Mouse (Mus musculus) hindbrain, embryonic 13.5 days (tissue): ENCODE measurements around the gene Farp2. TPM values are rescaled to one million over a fixed set of nuclear protein-coding genes. Genes with fewer than 3 reads are reported as not detected.
"Not testable (repeated sequence)": the region's sequence is repeated elsewhere in the genome, so short reads cannot be mapped to it uniquely, and the experiment has no call there.

Experiments
- ATAC-seq: fragments of 200-750 bp; cut with Nextera tagmentation; 2 replicates; pipeline ENCODE4 v1.8.0; 2017; ENCODE audit warnings: moderate TSS enrichment; ENCODE audit not compliant: low FRiP score
- H3K27ac ChIP-seq: fragments of 300-500 bp; sonication (generic); 2 replicates; pipeline ENCODE4 v1.5.1; 2015; ENCODE audit warnings: inconsistent platforms, mild to moderate bottlenecking, moderate library complexity
- H3K27me3 ChIP-seq: fragments of 300-500 bp; sonication (generic); 2 replicates; pipeline ENCODE4 v1.6.1; 2015; ENCODE audit warnings: mild to moderate bottlenecking, inconsistent platforms
- H3K36me3 ChIP-seq: fragments of 300-500 bp; sonication (generic); 2 replicates; pipeline ENCODE4 v1.6.1; 2015; ENCODE audit warnings: mild to moderate bottlenecking, inconsistent platforms
- H3K4me1 ChIP-seq: fragments of 300-500 bp; sonication (generic); replicated peaks from 2 replicates; pipeline ENCODE4 v1.6.1; 2015; ENCODE audit warnings: inconsistent platforms
- H3K4me2 ChIP-seq: fragments of 300-500 bp; sonication (generic); 2 replicates; pipeline ENCODE4 v1.6.1; 2015; ENCODE audit warnings: inconsistent platforms, mild to moderate bottlenecking, moderate library complexity
- H3K4me3 ChIP-seq: fragments of 300-500 bp; sonication (generic); 2 replicates; pipeline ENCODE4 v1.5.1; 2015; ENCODE audit warnings: mild to moderate bottlenecking, inconsistent platforms
- H3K9ac ChIP-seq: fragments of 300-500 bp; sonication (generic); 2 replicates; pipeline ENCODE4 v1.6.1; 2015; ENCODE audit warnings: mild to moderate bottlenecking, inconsistent platforms
- H3K9me3 ChIP-seq: fragments of 300-500 bp; sonication (generic); 2 replicates; pipeline ENCODE4 v1.6.1; 2016; ENCODE audit warnings: inconsistent platforms
- WGBS: fragments of 180-500 bp; shearing (Covaris S2); methylation state at CpG from one replicate; pipeline ENCODE4 v1.1.7; 2015; 5-methylcytosine and 5-hydroxymethylcytosine counted together
- polyA plus RNA-seq: library from polyadenylated mRNA; unstranded; fragments of >200 nt; fragmentation: Nextera tagmentation; extraction: Ambion mirVana; gene quantifications from 2 replicates; pipeline ENCODE4 v1.2.1, GENCODE M21; 2015

The Farp2 gene
- polyA plus RNA-seq, 1 experiment from 2014 or later, result 5.9 TPM

DNA sequence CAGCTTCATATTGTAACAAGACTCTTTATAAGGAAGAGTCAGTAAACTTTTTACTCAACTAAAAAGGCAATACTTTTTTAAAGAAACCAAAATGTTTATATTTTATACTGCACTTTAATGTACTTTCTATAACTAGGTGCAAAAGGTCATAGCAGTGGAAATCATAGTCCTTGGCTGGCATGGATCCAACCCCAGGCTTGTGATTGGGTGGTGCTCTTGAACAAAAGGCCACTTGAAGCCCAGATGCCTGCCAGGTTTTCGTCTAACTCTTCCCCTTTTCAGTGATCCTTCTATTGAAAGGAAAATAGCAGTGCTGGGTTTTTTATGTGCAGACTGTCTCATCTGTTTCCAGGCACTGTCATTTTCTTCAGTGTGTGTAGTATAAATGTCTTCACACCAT is 3.3 kb upstream of the Farp2 start:
- not testable (repeated sequence) for H3K27me3 ChIP-seq, H3K4me3 ChIP-seq, H3K27ac ChIP-seq, ATAC-seq, H3K4me2 ChIP-seq, H3K9ac ChIP-seq, H3K9me3 ChIP-seq
- 38% methylated on average over 1 of the region's 1 CpGs for WGBS
- Histone ChIP-seq H3K36me3 (peaks cover 32% of the 10 kb centered on the region), H3K4me1 (peaks cover 20% of the 10 kb centered on the region)

DNA sequence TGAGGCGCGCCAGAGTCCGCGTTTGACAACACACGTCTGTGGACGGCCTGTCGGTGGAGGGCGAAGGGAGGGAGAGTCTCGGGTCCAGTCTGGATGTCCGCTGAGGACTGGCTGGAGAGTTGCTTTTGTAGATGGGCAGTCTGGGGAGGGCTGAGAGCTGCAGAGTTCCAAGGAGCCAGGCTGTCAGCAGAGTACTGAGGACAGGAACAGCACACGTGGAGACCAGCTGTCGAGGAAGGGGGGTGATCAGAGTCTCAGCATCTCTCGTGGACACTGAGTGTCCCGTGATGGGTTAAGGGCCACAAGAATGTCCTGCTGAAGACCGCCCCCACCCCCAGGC is 442 bp downstream of the Farp2 start:
- H3K4me2 ChIP-seq, result peak overlapping the region; percentile 84
- H3K4me3 ChIP-seq, result peak overlapping the region; percentile 73
- ATAC-seq, result no peak; the same call in 1 of the 2 replicates
- H3K9me3 ChIP-seq, result no peaks in the 10 kb centered on the region
- 2% methylated on average over 15 of the region's 15 CpGs for WGBS
- peak overlapping the region; percentile 90 for H3K9ac ChIP-seq
- peak overlapping the region; percentile 79 for H3K27ac ChIP-seq
- peaks cover 8% of the 10 kb centered on the region; the same call in 1 of the 2 replicates for H3K36me3 ChIP-seq
- H3K27me3 ChIP-seq, result no peaks in the 10 kb centered on the region
- H3K4me1 ChIP-seq, result peaks cover 22% of the 10 kb centered on the region

DNA sequence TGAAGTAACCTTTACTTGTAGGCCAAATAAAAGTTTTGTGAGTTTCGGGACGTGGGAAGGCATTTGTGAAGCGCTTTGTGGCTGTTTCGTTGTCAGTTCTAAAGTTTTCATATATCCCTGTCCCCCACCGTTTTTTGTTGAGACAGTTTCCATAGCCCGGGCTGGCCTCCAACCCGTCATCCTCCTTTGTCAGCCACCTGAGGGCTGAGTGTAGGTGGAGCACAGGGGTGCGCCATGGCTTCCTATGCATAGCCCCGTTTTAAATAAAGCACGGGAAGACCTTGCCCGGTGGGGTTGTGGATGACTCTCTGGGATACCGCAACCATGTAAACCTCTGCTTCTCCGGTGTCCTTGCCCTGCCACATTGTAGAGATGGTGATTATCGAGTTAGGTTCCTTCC is 1.3 kb downstream of the Farp2 start:
- WGBS, result 78% methylated on average over 14 of the region's 14 CpGs
- Histone ChIP-seq H3K36me3 (peaks cover 4% of the 10 kb centered on the region; the same call in 1 of the 2 replicates), H3K9ac (no peak overlapping the region), H3K9me3 (no peaks in the 10 kb centered on the region), H3K4me1 (peaks cover 22% of the 10 kb centered on the region), H3K27me3 (no peaks in the 10 kb centered on the region), H3K4me3 (no peak overlapping the region), H3K4me2 (peak overlapping the region; percentile 84), H3K27ac (no peak overlapping the region)
- no peak for ATAC-seq

DNA sequence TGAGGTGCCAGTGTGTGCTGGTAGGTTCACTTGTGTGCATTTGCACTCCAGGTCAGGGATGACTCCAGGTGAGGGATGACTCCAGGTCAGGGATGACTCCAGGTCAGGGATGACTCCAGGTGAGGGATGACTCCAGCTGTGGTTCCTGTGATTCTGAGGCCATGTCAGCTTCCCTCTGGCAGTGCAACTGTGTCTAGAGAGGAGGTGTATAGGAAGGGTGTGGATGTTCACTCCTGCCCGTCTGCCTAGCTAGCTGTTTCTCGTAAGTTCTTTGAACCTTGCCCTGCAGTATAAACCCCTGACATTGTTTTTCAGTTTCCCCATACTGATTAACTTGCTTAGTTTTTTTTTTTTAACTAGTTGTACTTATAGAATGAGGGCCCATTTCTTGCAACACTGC is 9.6 kb downstream of the Farp2 start:
- WGBS, result 82% methylated on average over 2 of the region's 2 CpGs
- Histone ChIP-seq H3K27me3 (no peaks in the 10 kb centered on the region), H3K4me3 (no peak overlapping the region), H3K4me1 (no peaks in the 10 kb centered on the region), H3K4me2 (no peak overlapping the region), H3K36me3 (no peaks in the 10 kb centered on the region), H3K9ac (no peak overlapping the region), H3K27ac (no peak overlapping the region), H3K9me3 (no peaks in the 10 kb centered on the region)
- no peak for ATAC-seq

DNA sequence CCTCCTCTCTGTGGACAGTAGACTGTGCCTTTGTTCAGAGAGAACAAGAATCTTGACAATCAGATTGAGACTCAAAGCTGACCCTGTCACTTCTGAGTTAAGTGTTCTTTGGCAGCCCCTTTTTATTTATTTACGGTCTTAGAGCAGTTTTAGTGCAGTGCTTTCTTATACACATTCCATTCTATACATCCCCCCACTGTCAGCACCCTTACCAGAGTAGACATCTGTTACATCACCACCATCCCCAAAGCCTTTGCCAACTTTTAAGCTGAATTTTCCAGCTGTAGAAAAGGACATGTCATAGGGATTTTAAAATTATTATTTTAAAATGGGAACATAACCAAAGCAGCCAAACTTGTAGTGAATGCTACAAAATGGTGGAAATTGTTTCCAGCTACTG is 10.4 kb downstream of the Farp2 start:
- H3K4me3 ChIP-seq, result no peak overlapping the region
- no peaks in the 10 kb centered on the region for H3K4me1 ChIP-seq
- WGBS, result 68% methylated on average over 1 of the region's 1 CpGs
- no peak overlapping the region for H3K4me2 ChIP-seq
- H3K9me3 ChIP-seq, result no peaks in the 10 kb centered on the region
- H3K9ac ChIP-seq, result no peak overlapping the region
- no peak for ATAC-seq
- no peak overlapping the region for H3K27ac ChIP-seq
- no peaks in the 10 kb centered on the region for H3K27me3 ChIP-seq
- H3K36me3 ChIP-seq, result no peaks in the 10 kb centered on the region

DNA sequence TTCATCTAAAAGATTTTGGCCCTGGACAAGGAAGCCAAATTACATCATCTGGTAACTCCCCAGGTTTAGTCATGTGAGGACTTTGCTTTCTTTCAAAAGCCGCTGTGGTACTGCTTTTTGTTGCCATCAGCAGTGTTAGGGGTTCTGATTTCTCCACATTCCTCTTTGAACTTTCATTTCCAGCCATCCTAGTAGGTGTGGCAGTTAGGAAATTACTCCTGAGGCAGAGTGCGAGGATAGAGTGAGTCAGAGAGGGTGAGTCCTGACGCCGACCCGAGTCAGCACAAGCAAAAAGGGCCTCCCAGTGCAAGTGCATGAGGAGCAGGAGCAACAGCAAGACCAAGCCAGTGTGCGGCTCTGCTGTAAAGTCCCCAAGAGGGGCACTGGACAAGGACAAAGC is 17.9 kb downstream of the Farp2 start:
- no peak overlapping the region for H3K4me2 ChIP-seq
- no peaks in the 10 kb centered on the region for H3K4me1 ChIP-seq
- H3K4me3 ChIP-seq, result no peak overlapping the region
- H3K27me3 ChIP-seq, result no peaks in the 10 kb centered on the region
- peaks cover 29% of the 10 kb centered on the region for H3K36me3 ChIP-seq
- WGBS, result 89% methylated on average over 6 of the region's 6 CpGs
- no peak overlapping the region for H3K9ac ChIP-seq
- ATAC-seq, result no peak
- no peak overlapping the region for H3K27ac ChIP-seq
- no peaks in the 10 kb centered on the region for H3K9me3 ChIP-seq

DNA sequence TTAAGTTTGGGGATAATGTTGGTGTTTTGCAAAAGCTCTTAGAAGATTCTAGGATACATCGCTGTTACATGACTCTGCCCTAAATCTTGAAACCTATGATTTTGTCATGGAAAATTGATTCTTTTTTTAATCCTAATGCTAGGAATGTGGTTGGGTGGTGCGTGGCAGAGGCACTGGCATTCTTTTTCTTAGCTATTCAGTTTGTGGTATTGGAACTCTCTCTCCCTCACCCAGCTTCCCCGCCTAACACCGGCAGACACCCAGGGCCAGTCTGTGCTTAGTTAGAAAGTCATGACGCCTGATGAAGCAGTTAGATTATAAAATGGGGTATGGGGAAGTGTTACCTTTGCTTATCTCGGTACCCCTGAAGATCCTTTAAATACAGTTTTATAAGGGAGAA is 25.3 kb downstream of the Farp2 start:
- no peak overlapping the region for H3K27ac ChIP-seq
- no peaks in the 10 kb centered on the region for H3K9me3 ChIP-seq
- no peak overlapping the region for H3K4me3 ChIP-seq
- no peak overlapping the region for H3K9ac ChIP-seq
- H3K27me3 ChIP-seq, result no peaks in the 10 kb centered on the region
- ATAC-seq, result no peak
- H3K4me2 ChIP-seq, result no peak overlapping the region
- H3K4me1 ChIP-seq, result no peaks in the 10 kb centered on the region
- H3K36me3 ChIP-seq, result peaks cover 10% of the 10 kb centered on the region
- whole genome bisulfite sequencing, result 94% methylated on average over 6 of the region's 6 CpGs

DNA sequence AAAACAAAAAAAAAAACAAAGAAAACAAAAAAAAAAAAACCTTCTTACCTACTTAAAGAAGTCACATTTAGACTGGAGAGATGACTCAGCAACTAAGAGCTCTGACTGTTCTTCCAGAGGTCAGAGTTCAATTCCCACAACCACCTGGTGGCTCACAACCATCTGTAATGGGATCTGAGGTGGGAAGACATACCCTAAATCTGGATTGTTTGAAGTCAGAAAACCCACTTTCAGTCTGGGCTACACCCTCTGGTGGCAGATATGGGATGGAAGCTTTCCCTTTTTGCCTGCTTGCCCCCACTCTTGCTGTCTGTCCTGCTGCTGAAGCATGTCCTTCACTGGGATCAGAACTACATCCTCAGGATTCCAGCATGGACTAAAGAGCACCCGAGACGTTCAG is 31.3 kb downstream of the Farp2 start:
- 82% methylated on average over 2 of the region's 2 CpGs for WGBS
- H3K4me1 ChIP-seq, result no peaks in the 10 kb centered on the region
- no peak overlapping the region for H3K27ac ChIP-seq
- H3K4me2 ChIP-seq, result no peak overlapping the region
- no peak overlapping the region for H3K4me3 ChIP-seq
- H3K9ac ChIP-seq, result no peak overlapping the region
- no peaks in the 10 kb centered on the region for H3K27me3 ChIP-seq
- no peak for ATAC-seq
- H3K9me3 ChIP-seq, result no peaks in the 10 kb centered on the region
- H3K36me3 ChIP-seq, result no peaks in the 10 kb centered on the region

DNA sequence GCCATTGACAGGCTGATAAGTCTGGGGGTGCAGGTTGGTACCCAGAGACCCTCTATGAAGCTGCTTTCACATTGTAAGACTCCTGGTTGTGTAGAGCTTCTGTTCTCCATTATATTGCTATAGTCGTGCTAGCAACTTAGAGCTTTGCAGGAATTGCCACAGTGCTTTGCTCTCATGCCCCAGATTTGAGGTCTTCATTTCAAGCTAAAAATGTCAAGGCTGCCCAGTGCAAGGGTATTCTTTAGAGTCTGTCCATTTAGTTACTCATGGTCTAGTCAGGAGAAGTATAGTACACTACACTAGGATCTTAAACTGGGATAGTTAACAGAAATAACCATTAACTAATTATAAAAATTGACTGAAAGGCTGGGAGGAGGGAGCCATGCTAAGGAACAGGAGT is 35.4 kb downstream of the Farp2 start:
- Histone ChIP-seq H3K4me1 (no peaks in the 10 kb centered on the region), H3K9me3 (no peaks in the 10 kb centered on the region), H3K27ac (no peak overlapping the region), H3K4me3 (no peak overlapping the region), H3K4me2 (no peak overlapping the region), H3K36me3 (no peaks in the 10 kb centered on the region), H3K27me3 (no peaks in the 10 kb centered on the region), H3K9ac (no peak overlapping the region)
- no peak for ATAC-seq
- 94% methylated on average over 1 of the region's 1 CpGs for WGBS

DNA sequence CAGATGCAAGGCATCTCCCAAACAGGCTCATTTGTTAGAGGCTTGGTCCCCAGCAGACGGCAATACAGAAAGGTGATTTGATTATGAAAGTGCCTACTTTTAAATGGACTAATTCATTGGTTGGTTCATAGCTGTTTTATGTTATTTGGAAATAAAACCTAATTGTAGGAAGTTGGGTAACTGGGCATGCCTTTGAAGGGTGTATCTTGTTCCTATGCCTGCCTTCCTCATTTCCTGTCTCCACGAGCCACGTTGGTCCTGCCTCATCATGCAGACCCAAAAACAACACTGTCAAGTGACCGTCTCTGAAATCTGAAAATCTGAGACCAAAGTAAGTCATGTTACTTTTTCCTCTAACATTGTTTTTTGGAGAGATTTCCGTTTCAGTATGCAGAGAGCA is 39.5 kb downstream of the Farp2 start:
- H3K9me3 ChIP-seq, result no peaks in the 10 kb centered on the region
- H3K4me2 ChIP-seq, result no peak overlapping the region
- H3K36me3 ChIP-seq, result 0 out of 2 replicates have a peak, but pooled peaks cover 4% of the 10 kb centered on the region
- no peak overlapping the region for H3K4me3 ChIP-seq
- no peak overlapping the region for H3K27ac ChIP-seq
- H3K9ac ChIP-seq, result no peak overlapping the region
- no peak for ATAC-seq
- no peaks in the 10 kb centered on the region for H3K27me3 ChIP-seq
- 81% methylated on average over 5 of the region's 5 CpGs for WGBS
- H3K4me1 ChIP-seq, result no peaks in the 10 kb centered on the region

DNA sequence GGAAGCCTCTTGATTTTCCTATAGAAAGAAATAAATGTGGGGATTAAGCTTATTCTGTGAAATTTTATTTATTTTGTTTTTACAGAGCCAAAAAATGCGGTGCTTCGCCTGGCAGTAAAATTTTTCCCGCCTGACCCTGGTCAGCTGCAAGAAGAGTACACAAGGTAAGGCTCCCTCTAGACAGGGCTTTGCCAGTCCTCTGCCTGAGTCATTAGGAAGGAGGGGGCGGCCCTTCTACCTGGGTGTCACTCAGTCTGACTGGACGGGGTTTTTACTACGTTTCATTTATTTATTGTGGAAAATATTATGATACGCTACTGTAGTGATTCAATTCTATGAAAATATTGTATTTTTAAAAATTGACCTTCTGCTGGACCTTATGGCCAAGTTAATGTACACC is 51.3 kb downstream of the Farp2 start:
- H3K27ac ChIP-seq, result no peak overlapping the region
- no peak overlapping the region for H3K4me2 ChIP-seq
- no peaks in the 10 kb centered on the region for H3K4me1 ChIP-seq
- no peaks in the 10 kb centered on the region for H3K9me3 ChIP-seq
- 88% methylated on average over 7 of the region's 7 CpGs for WGBS
- no peak overlapping the region for H3K4me3 ChIP-seq
- no peak for ATAC-seq
- H3K36me3 ChIP-seq, result no peaks in the 10 kb centered on the region
- no peak overlapping the region for H3K9ac ChIP-seq
- no peaks in the 10 kb centered on the region for H3K27me3 ChIP-seq

DNA sequence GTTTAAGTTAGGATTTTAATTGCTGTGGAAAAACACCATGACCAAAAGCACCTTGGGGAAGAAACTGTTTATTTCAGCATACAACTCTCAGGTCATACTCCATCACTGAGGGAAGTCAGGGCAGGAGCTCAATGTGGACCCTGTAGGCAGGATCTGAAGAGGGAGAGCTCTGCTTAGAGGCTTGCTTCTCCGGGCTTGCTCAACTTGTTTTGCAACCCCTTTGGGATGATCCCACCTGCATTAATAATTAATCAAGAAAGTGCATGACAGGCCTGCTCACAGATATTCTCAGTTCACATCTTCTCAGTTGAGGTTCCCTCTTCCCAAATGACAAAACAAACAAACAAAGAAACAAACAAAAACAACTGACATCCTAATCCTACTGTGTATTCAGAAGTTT is 51.8 kb downstream of the Farp2 start:
- no peaks in the 10 kb centered on the region for H3K27me3 ChIP-seq
- no peak for ATAC-seq
- no peak overlapping the region for H3K4me3 ChIP-seq
- no peaks in the 10 kb centered on the region for H3K36me3 ChIP-seq
- H3K4me1 ChIP-seq, result no peaks in the 10 kb centered on the region
- H3K27ac ChIP-seq, result no peak overlapping the region
- WGBS, result 61% methylated on average over 1 of the region's 1 CpGs
- H3K9ac ChIP-seq, result no peak overlapping the region
- no peak overlapping the region for H3K4me2 ChIP-seq
- H3K9me3 ChIP-seq, result no peaks in the 10 kb centered on the region

DNA sequence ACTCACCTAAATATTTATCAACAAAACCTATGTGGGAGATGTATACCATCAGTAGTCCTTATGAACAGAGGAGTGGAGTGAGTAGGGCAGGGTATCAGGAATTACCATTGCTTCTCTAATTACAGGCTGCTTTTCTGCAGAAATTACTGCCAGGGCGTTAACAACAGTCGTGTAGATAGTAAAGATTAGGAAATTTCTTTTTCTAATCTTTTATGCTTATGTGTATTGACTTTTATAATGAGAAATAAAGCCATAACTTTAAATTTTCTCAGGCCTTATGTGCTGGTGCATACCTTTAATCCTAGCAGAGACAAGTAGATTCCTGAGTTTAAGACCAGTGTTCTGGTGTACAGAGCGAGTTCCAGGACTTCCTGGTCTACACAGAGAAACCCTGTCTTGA is 52.9 kb downstream of the Farp2 start:
- Histone ChIP-seq H3K9me3 (no peaks in the 10 kb centered on the region), H3K4me3 (no peak overlapping the region), H3K27me3 (no peaks in the 10 kb centered on the region), H3K27ac (no peak overlapping the region), H3K9ac (no peak overlapping the region), H3K4me1 (no peaks in the 10 kb centered on the region), H3K36me3 (peaks cover 2% of the 10 kb centered on the region; the same call in 1 of the 2 replicates), H3K4me2 (no peak overlapping the region)
- 92% methylated on average over 3 of the region's 3 CpGs for WGBS
- no peak for ATAC-seq

DNA sequence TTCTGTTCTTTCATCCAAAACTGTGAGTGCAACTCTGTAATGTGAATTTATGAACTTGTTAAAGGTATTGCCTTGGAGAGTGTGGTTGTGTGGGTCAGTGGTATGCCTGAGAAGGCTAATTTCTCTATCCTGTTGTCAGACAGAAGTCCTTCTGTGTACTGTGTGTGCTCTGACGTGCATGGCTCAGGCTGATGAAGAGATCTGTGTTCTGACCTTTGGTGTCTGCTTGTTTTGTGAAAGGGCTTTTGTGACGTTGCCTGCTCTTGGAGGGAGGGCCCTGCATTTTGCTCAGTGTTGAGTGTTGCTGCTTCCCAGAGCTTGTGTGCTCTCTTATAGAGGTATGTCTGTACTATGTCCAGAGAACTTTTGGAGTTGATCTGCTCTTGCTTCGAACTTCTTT is 55.1 kb downstream of the Farp2 start:
- Histone ChIP-seq H3K9me3 (no peaks in the 10 kb centered on the region), H3K27me3 (no peaks in the 10 kb centered on the region), H3K9ac (no peak overlapping the region), H3K4me1 (no peaks in the 10 kb centered on the region), H3K4me3 (no peak overlapping the region), H3K27ac (no peak overlapping the region), H3K4me2 (no peak overlapping the region), H3K36me3 (peaks cover 18% of the 10 kb centered on the region)
- no peak for ATAC-seq
- WGBS, result 58% methylated on average over 3 of the region's 3 CpGs
